Mouse (Mus musculus): ENCODE data around the gene Rpl15.
"Not testable (repeated sequence)": the region's sequence is repeated elsewhere in the genome, so short reads cannot be mapped to it uniquely, and the experiment has no call there.

The Rpl15 gene

DNA sequence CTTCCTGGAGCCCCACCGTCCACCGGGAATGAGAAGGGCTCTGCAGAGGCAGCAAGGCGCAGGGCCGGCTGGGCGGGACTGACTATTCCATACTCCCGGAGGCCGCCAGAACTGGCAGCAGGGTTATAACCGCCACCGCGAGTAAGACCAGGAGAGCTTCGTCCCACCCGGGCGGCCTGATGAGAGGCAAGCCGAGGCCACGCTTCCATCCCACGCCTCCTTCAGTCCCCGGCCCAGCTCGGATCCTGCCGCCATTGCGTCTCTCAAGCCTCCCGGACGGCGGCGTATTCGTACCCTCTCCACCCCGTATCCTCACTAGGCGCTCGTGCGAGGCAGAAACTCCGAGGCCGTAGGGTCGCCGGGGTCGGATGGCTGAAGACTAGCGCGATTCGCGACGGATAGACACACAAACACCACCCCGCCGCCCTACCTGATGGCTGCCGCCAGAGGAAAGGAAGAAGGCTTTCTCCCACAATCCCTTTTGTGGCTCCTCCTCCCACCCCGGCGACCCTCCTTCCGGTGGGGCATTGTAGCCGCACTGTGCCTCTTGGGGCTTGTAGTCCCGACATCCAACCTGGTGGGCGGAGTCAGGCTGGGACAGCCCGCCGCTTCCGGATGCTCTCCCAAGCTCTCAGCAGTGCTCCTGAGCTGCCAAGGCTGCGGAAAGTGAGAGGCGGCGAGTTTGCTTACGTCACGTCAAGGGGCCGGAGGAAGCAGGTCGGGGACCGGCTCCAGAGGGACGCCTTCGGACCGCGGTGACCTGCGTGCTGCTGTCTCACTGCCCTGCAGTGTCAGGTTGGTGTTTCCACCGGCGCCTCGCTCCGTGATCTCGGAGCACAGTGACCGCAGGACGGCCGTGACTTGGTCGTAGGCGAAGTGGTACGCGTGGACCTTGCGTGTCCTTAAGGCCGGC, at the start of gene Rpl15, which contains the start of gene Nkiras1:
Gene Rpl15 (minus strand): TSS at position 863 of the 913 bp plus-strand sequence.
Gene Nkiras1 (plus strand): TSS at position 608 of the 913 bp plus-strand sequence.
- peak; percentile 97 for DNase-seq (ENCODE audit: low spot score)

- no peak for DNase-seq (ENCODE audit: low spot score)
Measured at GRCm38 (mm10) chr14:18317457-18318411, 46.5 kb upstream of the Rpl15 start.

GRCm38 (mm10) chr14:18304165-18304564, 33.0 kb upstream of the Rpl15 start:
- DNase-seq (ENCODE audit: low spot score), result no peak

- DNase-seq (ENCODE audit: low spot score), result peak; percentile 62
Measured at GRCm38 (mm10) chr14:18303262-18303661, 32.1 kb upstream of the Rpl15 start.

GRCm38 (mm10) chr14:18302750-18303149, 31.6 kb upstream of the Rpl15 start:
- no peak for DNase-seq (ENCODE audit: low spot score)

DNA sequence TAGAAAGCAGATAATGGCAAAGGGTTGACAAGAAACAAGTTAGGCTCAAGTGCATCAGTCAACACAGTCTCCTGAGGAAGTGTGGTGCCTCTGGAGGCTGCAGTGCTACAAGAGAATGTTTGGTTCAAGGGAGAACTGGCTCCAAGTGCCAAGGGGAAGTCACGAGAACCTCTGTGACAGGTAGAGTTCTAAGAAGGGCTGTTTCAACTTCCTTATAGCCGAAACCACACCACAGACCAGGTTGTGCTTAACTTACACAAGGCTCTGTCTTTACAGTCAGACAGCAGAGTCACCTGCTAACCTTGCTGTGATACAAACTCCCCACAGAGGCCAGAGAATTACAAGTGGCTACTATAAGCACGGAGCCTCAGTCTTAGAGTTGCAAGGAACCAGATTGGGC, 30.4 kb upstream of the Rpl15 start:
- no peak for DNase-seq (ENCODE audit: low spot score)

DNA sequence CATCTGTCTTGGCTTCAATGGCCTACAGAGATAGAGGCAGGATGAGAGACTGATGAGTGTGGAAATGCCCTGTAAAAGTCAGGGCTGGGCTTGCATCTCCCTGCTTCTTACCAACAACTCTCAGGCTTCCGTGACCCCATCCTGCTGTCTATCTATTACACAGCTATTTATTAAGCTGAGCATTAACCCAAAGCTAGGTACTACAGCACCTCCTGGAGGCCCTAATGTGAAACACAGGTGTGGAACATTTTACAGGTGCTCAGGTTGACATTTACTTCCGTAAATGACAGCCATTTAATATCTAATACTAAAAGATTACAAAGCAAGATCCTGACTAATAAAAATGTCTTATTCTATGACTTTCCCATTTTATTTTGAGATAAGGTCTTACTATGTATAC, 29.5 kb upstream of the Rpl15 start:
- no peak for DNase-seq (ENCODE audit: low spot score)

GRCm38 (mm10) chr14:18298874-18299273, 27.7 kb upstream of the Rpl15 start:
- no peak for DNase-seq (ENCODE audit: low spot score)

DNA sequence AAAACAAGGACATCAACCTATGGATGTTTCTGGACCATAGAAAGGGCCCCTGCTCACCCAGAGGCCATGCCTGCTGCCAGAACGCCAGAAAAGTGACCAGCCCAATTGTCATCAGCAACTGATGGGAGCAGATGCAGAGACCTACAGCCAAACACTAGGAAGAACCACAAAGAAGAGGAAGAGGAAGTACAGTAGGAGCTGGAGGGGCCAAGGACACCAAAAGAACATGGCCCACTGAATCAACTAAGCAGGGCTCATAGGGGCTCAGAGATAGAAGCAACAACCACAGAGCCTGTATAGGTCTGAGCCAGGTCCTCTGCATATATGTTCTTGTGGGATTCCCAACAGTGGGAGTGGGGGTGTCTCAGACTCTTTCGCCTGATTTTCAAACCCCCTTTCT, 26.2 kb upstream of the Rpl15 start:
- no peak for DNase-seq (ENCODE audit: low spot score)

GRCm38 (mm10) chr14:18292578-18292977, 21.4 kb upstream of the Rpl15 start:
- no peak for DNase-seq (ENCODE audit: low spot score)

DNA sequence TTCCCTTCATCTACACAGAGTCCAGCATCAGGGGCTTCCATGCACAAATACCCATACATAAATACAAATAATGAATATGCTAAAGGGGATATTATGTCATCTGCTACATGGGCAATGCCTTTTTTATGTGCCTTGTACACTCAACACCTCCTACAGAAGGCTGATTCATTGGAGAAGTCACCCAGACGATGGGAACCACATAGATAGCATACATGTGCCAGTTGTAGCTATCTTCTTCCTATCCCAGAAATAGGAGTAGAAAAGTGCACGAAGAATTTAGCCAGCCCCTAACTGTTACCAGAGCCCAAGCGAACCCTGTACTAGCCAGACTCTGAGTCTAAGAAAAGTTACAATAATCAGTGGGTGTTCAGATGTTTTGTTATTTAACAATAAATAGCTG, 20.9 kb upstream of the Rpl15 start:
- no peak for DNase-seq (ENCODE audit: low spot score)

- no peak for DNase-seq (ENCODE audit: low spot score)
Measured at GRCm38 (mm10) chr14:18287391-18287790, 16.2 kb upstream of the Rpl15 start.

GRCm38 (mm10) chr14:18286441-18286840, 15.2 kb upstream of the Rpl15 start:
- no peak for DNase-seq (ENCODE audit: low spot score)

DNA sequence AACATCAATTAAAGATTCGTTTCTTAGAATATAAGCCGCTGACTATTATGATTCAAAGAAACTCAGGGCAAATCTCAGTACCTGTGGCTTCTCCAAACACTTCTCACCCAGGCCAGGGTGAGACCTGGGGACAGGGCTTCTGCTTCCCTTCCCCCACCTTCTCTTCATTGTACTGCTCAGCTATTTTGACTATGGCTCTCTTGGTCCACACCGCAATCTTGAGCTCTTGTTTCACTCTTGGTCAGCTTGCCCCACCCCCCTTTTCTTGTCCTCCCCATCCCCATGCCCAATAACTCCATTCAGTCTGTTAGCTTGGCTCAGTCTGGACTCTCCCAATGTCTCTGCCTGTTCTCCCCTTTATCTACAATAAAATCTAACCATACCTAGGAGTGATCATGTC, 14.3 kb upstream of the Rpl15 start:
- no peak for DNase-seq (ENCODE audit: low spot score)

DNA sequence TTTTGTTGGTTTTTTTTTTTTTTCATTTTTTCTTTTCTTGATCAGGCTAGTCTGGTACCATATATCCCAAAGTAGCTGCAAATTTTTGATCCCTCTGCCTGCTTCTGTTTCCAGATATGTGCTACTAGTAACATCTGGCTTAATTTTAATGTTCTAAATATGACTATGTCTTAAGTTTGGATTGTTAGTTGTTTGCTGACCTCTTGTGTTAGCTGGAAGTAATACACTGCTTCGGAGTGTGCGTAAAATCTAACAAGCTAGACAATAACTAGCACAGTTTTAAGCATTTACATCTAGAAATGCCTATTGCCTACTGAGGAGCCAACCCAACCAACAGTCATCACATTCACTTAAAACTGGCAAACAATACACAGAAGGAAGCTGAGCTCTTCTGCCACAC, 13.4 kb upstream of the Rpl15 start:
- no peak for DNase-seq (ENCODE audit: low spot score)

DNA sequence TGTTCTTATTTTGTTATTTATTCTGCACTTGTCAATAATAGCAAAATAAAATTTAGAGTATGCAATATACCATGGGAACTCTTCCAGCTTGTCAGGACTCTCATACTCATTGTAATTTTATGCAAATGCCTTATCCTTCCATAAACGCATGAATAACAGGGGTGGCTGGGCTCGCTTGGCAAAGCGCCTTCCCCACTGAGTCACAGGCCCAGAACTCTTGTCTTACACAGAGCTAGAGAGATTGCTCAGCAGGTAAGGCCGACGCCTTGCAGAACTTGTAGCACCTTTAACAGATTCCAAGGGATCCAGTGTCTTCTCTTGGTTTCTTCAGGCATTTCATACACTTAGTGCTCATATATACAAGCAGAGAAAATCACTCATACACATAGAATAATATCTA, 9.2 kb upstream of the Rpl15 start:
- no peak for DNase-seq (ENCODE audit: low spot score)

- no peak for DNase-seq (ENCODE audit: low spot score)
Measured at GRCm38 (mm10) chr14:18274526-18274925, 3.3 kb upstream of the Rpl15 start.

GRCm38 (mm10) chr14:18271666-18272065, 475 bp upstream of the Rpl15 start:
- no peak for DNase-seq (ENCODE audit: low spot score)

DNA sequence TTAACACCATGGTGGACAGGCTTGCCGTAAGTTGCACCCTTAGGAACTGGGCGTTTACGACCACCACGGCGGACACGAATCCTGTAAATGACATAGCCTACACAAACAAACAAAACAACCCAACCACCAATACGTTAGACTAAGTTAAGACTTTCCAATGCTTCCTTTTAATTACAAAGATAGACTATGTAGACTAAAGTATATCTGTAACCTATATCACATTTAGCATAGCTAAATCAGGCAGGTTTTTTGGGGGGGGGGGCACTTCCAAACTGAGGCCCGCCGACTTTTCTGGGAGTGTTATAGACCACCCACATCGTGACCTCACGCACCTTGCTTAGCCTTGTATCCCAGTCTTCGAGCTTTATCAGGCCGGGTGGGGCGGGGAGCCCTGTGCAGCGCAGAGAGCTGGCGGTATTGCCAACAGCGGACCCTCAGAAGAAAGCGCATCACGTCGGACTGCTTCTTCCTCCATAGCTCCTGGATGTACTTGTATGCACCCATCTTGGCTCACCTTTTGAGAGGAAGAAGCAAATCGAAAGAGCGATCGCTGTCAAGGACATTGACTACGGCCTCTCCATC, 1.2 kb downstream of the Rpl15 start:
- DNase-seq (ENCODE audit: low spot score), result not testable (repeated sequence)

GRCm38 (mm10) chr14:18263427-18263826, 7.8 kb downstream of the Rpl15 start:
- DNase-seq (ENCODE audit: low spot score), result no peak

GRCm38 (mm10) chr14:18261203-18261602, 10.0 kb downstream of the Rpl15 start:
- no peak for DNase-seq (ENCODE audit: low spot score)

GRCm38 (mm10) chr14:18242638-18243130, 28.5 kb downstream of the Rpl15 start:
- no peak for DNase-seq (ENCODE audit: low spot score)
